Mouse (Mus musculus): ENCODE results near the gene Aff2. TPM values are rescaled to one million over a fixed set of nuclear protein-coding genes. Genes with fewer than 3 reads are reported as not detected.
A peak's percentile ranks its signal among the peaks of the same experiment; 100 is the strongest.

Aff2 gene
- total RNA-seq, 2 experiments from 2014 or later = 18.0 to 22.9 TPM

DNA sequence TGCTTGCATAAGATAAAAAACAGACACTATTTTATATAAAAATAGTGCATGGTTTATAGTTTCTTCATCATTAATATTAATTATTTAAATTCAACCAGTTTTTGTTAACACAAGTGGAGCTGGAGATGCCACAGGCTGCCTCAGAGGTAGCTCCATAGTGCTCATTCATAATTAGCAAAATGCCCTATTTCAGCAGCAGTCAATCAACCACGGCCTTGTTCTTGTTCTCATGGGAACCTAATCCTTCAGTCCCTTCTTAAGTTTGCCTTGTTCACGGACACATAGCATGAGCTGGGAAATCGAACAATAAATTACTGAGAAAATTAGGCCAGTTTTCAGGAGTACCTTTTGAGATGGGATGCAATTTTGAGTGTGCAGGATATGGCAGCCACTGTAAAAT is 378.9 kb downstream of the Aff2 start:
- DNase-seq (ENCODE audit: low spot score in 2 of 2) = no peak

DNA sequence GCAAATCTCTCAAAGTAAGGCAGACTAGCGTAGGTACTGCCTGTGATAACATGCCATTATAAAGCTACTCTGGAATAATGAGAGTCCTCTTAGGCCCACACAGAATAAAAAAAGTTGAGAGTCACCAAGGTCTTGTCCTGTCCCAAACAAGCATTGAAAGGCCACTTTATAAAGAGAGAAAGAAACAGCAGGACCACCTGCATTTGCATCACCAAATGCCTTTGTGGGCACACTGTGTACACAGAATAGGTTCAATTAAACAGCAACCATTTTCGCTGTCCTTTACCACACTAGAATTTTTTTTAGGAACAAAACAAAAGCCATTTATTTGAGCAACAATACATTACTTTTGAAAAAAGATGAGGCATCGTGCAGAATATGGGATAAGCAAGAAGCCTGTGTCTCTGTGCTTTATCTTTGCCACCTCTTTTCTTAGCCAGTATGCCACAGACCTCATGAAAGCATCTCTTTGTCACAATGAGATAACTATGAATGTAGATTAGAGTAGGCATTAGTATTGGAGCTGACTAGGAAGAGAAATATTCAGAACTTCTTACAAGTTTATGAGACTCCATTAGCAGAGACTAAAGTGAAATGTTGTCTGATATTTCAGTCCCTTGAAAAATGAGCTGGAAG is 385.0 kb downstream of the Aff2 start:
- DNase-seq (ENCODE audit: low spot score in 2 of 2) = no peak

DNA sequence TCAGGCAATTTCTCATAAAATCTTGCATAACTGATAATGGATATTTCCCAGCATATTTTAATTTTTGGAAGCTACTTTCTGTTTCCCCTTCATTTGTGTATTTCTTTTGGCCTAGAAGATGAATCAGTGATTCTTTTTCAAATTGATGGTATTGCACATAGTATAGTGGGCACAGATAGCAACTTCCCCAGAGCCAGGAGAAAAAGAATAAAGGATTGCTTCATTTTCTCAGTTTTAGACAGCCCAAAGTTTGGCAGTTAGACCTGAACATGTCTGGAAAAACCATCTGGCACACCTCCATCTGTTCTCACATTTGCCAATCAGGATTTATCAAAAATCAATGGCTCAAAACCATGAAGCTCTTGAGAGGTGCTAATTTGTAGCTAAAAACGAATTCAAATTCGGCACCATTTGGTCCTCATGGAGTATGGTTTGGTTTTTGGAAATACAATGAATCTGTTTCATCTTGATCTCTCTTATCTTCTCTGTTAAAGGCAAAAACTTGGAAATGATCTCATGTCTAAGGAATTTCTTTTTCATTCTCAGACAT is 441.9 kb downstream of the Aff2 start:
- peak; percentile 17 to 66 for DNase-seq (ENCODE audit: low spot score in 2 of 2)

DNA sequence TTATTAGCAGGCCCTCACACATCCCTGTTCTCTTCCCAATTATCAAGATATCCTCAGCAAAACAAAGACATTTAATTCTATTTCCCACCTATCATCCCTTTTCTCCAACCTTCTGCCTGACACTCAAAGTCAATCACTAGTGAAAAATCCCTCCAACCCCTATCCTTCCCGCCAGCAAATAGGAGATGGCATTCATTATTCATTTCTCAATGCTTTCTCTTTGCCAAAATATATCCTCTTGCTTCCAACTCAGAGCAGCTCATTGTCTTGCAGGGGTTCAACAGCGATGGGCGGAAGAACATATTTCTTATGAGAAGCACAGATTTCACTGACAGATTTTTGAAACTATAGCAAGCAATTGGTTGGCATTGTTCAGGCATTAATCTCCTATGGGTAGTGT is 442.4 kb downstream of the Aff2 start:
- no peak for DNase-seq (ENCODE audit: low spot score in 2 of 2)

DNA sequence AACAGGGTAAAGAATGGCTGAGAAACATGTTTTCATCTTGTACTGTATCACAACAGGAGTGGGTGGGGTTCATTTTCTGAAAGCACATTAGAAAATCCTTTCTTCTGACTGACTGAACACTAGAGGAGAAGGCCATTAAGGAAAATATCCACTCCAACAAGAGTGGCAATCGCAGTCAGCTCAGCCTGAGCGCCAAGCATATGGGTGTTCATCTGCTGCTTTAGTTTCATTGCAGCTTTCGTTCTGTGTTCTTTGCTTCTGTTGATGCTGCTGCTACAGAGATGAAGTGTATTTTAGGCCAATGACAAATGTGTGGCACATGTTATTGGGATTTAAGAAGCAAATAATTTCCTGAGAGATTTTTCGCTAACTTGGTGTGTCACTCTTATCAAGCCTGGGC is 451.7 kb downstream of the Aff2 start:
- DNase-seq (ENCODE audit: low spot score in 2 of 2) = peak in 1 of 2 experiments; percentile 36

DNA sequence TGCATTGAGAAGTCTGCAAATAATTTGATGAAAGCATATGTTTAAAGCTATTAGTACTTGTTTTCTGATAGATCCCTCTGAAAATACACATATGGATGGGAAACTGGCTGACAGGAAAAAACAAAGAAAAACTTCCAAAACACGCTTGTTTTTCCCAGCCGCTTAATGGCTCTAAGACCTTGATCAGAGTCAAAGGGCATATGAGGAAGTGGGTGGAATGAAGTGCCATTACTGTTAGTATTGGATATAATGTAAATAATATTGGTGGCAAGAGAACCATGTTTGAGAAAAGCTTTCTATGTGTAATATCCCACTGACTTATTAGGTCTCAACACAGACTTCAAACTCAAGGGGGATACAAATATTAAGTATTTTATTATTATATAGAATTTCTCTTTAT is 455.0 kb downstream of the Aff2 start:
- DNase-seq (ENCODE audit: low spot score in 2 of 2) = no peak

DNA sequence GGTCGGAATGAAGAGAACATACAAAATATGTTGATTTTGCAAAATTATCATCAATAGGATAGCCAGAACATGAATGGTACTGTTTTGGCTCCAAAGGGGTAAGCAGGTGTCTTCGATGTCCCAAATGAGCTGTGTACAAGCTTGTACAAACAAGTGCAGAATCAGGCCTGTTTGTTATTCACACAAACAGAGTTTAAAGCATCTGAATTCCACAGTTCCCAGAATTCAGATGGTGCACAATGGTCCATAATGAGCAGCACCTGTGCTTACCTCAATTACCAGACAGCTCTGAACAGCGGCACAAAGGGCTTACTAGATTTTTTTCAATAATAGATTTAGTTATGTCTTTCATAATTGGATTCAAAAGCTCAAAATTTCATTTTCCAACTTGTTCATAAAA is 457.6 kb downstream of the Aff2 start:
- peak in 1 of 2 experiments; percentile 27 for DNase-seq (ENCODE audit: low spot score in 2 of 2)

DNA sequence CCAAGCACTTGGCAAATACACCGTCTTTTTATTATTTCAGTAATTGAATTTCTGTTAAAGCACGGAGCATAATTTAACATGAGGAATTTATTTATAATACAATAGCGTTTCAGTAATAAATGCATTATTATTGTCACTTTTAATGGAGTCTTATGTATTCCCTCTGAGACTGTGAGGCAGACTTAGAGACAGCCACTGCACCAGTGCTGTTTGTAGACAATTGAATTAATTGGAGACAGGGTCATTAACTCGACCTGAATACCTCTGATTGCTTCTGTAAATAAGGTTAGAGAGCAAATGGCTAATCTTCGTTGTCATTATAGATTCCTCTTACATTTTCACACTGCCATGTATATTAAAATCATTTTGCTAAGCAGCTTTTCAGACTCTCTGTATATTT is 458.1 kb downstream of the Aff2 start:
- no peak for DNase-seq (ENCODE audit: low spot score in 2 of 2)

DNA sequence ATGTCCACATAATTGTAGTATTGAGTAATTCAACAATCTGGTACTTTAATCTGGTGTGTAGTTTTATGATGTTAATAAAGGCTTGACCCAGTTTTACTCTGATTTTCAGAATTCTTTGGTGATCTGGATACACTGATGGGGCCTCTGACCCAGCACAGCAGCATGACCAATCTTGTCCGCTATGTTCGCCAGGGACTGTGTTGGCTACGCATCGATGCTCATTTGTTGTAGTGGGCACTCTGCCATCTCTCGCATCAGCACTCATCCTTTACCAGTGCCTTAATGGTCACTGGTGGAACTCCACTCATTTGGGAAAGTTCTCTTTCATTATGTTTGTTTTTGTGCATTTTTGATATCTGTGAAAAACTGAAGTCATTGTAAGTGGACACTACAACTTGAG is 507.5 kb downstream of the Aff2 start:
- no peak for DNase-seq (ENCODE audit: low spot score in 2 of 2)

DNA sequence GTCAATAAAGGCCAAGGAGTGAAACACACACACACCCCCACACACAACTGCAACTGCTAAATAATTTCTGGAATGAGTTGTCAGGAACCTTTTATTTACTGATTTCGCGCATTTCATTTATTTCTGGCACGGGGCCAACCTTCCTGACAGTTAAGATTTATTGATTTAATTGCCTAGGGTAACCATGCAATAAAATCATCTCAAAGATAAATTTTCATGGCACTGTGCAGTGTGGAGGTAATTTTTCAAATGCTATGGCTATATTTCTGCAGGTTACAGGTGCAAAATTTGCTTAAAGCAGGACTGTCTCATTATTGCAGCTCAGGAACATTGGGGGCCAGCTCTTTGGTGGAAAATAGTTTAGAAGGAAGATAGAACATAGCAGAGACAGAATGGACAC is 531.6 kb downstream of the Aff2 start:
- DNase-seq (ENCODE audit: low spot score in 2 of 2) = no peak

Data from layer of hippocampus, postnatal 14 days (tissue).